Mouse (Mus musculus) spleen, adult 2 months (tissue): Measurements from ENCODE around the gene Adamtsl2. TPM values are rescaled to one million over a fixed set of nuclear protein-coding genes. Genes with fewer than 3 reads are reported as not detected.
A peak's percentile ranks its signal among the peaks of the same experiment; 100 is the strongest.

Experiments used
- DNase-seq, 2 experiments: peaks; one replicate each; pipeline versions ENCODE4 v3.0.0 to v3.0.0-alpha.2; 2012 to 2021; ENCODE audit warnings: low spot score in 2 of 2, low read depth in 1 of 2
- H3K27ac ChIP-seq: fragments of 200-500 bp; 2 replicates; pipeline ENCODE4 v1.5.1; 2012; ENCODE audit warnings: low read length, inconsistent platforms; ENCODE audit not compliant: insufficient read depth
- H3K27me3 ChIP-seq: fragments of 200-500 bp; 2 replicates; pipeline ENCODE4 v1.6.1; 2012; ENCODE audit warnings: mild to moderate bottlenecking, moderate library complexity, low read length, inconsistent platforms; ENCODE audit not compliant: control insufficient read depth, insufficient read depth
- H3K36me3 ChIP-seq: fragments of 200-500 bp; 2 replicates; pipeline ENCODE4 v1.6.1; 2012; ENCODE audit warnings: mild to moderate bottlenecking, low read length, inconsistent platforms; ENCODE audit not compliant: control insufficient read depth, insufficient read depth
- H3K4me1 ChIP-seq: fragments of 200-500 bp; 2 replicates; pipeline ENCODE4 v1.6.1; 2011; ENCODE audit warnings: inconsistent platforms; ENCODE audit not compliant: control insufficient read depth, insufficient read depth, insufficient read length
- H3K4me3 ChIP-seq: fragments of 200-500 bp; 2 replicates; pipeline ENCODE4 v1.5.1; 2011; ENCODE audit warnings: mild to moderate bottlenecking, inconsistent platforms; ENCODE audit not compliant: insufficient read depth, insufficient read length; ENCODE audit errors: extremely low read depth
- CTCF ChIP-seq: fragments of 200-500 bp; IDR thresholded peaks from 2 replicates; pipeline ENCODE4 v1.5.1; 2011; ENCODE audit warnings: mild to moderate bottlenecking, inconsistent platforms; ENCODE audit not compliant: insufficient read depth, insufficient read length, insufficient replicate concordance; ENCODE audit errors: extremely low read depth
- POLR2A ChIP-seq: fragments of 200-500 bp; IDR thresholded peaks from 2 replicates; pipeline ENCODE4 v1.6.1; 2011; ENCODE audit warnings: low read depth, low read length, inconsistent platforms
- WGBS: fragments of 180-500 bp; shearing (Covaris S2); methylation state at CpG from one replicate; pipeline ENCODE4 v1.1.7; 2018; 5-methylcytosine and 5-hydroxymethylcytosine counted together
- polyA plus RNA-seq: library from polyadenylated mRNA; depleted of rRNA; stranded (reverse); fragments of >200 nt; gene quantifications from 2 replicates; pipeline ENCODE4 v1.2.3, GENCODE M21; 2012

Adamtsl2 gene
- polyA plus RNA-seq, 1 experiment: 45.1 TPM

GRCm38 (mm10) chr2:27089238-27089637, 10.1 kb downstream of the Adamtsl2 start:
- no peak for DNase-seq
- no peak overlapping the region for H3K27ac ChIP-seq
- no peak overlapping the region for H3K4me3 ChIP-seq
- TF ChIP-seq CTCF (no peak), POLR2A (no peak)
- no peaks in the 10 kb centered on the region for H3K36me3 ChIP-seq
- H3K27me3 ChIP-seq: no peaks in the 10 kb centered on the region
- no peaks in the 10 kb centered on the region; the same call in 1 of the 2 replicates for H3K4me1 ChIP-seq
- 61% methylated on average over 1 of the region's 1 CpGs for WGBS

- peaks cover 11% of the 10 kb centered on the region; the same call in 1 of the 2 replicates for H3K4me1 ChIP-seq
- H3K27ac ChIP-seq: no peak overlapping the region
- H3K27me3 ChIP-seq: no peaks in the 10 kb centered on the region
- no peaks in the 10 kb centered on the region for H3K36me3 ChIP-seq
- TF ChIP-seq POLR2A: no peak
- no peak for TF ChIP-seq CTCF
- 96% methylated on average over 7 of the region's 7 CpGs for WGBS
- no peak for DNase-seq
- H3K4me3 ChIP-seq: no peak overlapping the region
Observed at GRCm38 (mm10) chr2:27095178-27095577, 16.0 kb downstream of the Adamtsl2 start.

GRCm38 (mm10) chr2:27096341-27096981, 17.3 kb downstream of the Adamtsl2 start:
- Histone ChIP-seq H3K4me1 (peaks cover 11% of the 10 kb centered on the region; the same call in 1 of the 2 replicates), H3K27ac (no peak overlapping the region), H3K27me3 (no peaks in the 10 kb centered on the region), H3K4me3 (no peak overlapping the region), H3K36me3 (no peaks in the 10 kb centered on the region)
- no peak for TF ChIP-seq POLR2A
- TF ChIP-seq CTCF: no peak
- 77% methylated on average over 13 of the region's 13 CpGs for WGBS
- no peak for DNase-seq

- H3K27ac ChIP-seq: no peak overlapping the region
- DNase-seq: peak in 1 of 2 experiments; percentile 14
- WGBS: 25% methylated on average over 6 of the region's 6 CpGs
- no peaks in the 10 kb centered on the region for H3K27me3 ChIP-seq
- peaks cover 11% of the 10 kb centered on the region; the same call in 1 of the 2 replicates for H3K4me1 ChIP-seq
- TF ChIP-seq CTCF: no peak
- H3K4me3 ChIP-seq: no peak overlapping the region
- no peaks in the 10 kb centered on the region for H3K36me3 ChIP-seq
Observed at GRCm38 (mm10) chr2:27097241-27097656, 18.1 kb downstream of the Adamtsl2 start.

- no peaks in the 10 kb centered on the region for H3K27me3 ChIP-seq
- TF ChIP-seq POLR2A (no peak), CTCF (no peak)
- peaks cover 11% of the 10 kb centered on the region; the same call in 1 of the 2 replicates for H3K4me1 ChIP-seq
- WGBS: 9% methylated on average over 6 of the region's 6 CpGs
- H3K27ac ChIP-seq: no peak overlapping the region
- H3K4me3 ChIP-seq: no peak overlapping the region
- no peaks in the 10 kb centered on the region for H3K36me3 ChIP-seq
- peak in 1 of 2 experiments; percentile 19 for DNase-seq
Observed at GRCm38 (mm10) chr2:27097776-27098175, 18.6 kb downstream of the Adamtsl2 start.

- no peaks in the 10 kb centered on the region for H3K27me3 ChIP-seq
- no peak for TF ChIP-seq CTCF
- no peak for TF ChIP-seq POLR2A
- no peak overlapping the region for H3K4me3 ChIP-seq
- no peak for DNase-seq
- H3K36me3 ChIP-seq: no peaks in the 10 kb centered on the region
- WGBS: 88% methylated on average over 7 of the region's 7 CpGs
- H3K27ac ChIP-seq: no peak overlapping the region
- H3K4me1 ChIP-seq: no peaks in the 10 kb centered on the region
Observed at GRCm38 (mm10) chr2:27103554-27103953, 24.4 kb downstream of the Adamtsl2 start.

GRCm38 (mm10) chr2:27106816-27107215, 27.6 kb downstream of the Adamtsl2 start:
- H3K4me1 ChIP-seq: no peaks in the 10 kb centered on the region
- TF ChIP-seq CTCF: no peak
- TF ChIP-seq POLR2A: no peak
- no peak overlapping the region for H3K4me3 ChIP-seq
- no peak for DNase-seq
- 92% methylated on average over 3 of the region's 3 CpGs for WGBS
- no peaks in the 10 kb centered on the region for H3K36me3 ChIP-seq
- H3K27me3 ChIP-seq: no peaks in the 10 kb centered on the region
- H3K27ac ChIP-seq: no peak overlapping the region
